Mouse (Mus musculus) spleen, adult 12 weeks (tissue): ENCODE results near the gene Dnaaf2.
"Not testable (repeated sequence)": the region's sequence is repeated elsewhere in the genome, so short reads cannot be mapped to it uniquely, and the experiment has no call there.

Experiments used
- DNase-seq: peaks from one replicate; pipeline ENCODE4 v3.0.0; 2022; ENCODE audit warnings: low spot score

Dnaaf2 gene

DNA sequence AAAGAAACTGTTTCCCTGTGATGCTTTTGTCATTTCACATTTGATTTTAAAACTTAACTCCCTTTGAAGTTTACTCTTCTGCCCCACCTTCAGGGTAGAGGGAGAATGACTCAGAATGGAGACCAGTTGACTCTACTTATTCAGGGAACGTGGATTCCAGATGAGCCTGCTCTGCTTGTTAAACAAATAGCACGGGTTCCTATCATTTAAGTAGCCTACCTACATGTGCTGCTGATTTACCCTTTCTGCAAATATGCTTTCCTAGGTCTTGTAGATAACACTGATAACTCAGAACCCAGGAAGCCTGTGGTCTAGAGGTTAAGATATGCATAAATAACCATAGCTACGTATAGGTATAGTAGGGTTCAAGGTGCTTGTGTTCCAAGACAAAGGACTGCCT, 33.3 kb downstream of the Dnaaf2 start:
- DNase-seq, result no peak

DNA sequence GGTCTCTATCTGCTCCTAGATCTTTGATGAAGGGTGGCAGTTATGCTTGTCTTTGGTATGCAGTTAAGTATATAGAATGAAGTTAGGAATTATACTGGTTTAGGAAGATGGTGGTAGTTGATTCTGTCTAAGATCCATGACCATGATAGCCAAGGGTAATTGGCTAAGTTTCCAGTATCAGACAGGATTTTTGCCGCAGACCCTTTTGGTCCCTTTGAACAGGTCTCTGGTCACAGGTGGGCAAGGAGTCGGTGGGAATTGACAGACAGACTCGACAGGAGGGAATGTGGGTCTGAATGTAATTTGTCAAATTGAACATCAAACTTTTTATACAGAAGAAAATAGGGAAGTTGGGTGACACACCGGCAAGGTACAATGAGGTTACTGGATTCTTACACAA, 34.6 kb downstream of the Dnaaf2 start:
- not testable (repeated sequence) for DNase-seq

DNA sequence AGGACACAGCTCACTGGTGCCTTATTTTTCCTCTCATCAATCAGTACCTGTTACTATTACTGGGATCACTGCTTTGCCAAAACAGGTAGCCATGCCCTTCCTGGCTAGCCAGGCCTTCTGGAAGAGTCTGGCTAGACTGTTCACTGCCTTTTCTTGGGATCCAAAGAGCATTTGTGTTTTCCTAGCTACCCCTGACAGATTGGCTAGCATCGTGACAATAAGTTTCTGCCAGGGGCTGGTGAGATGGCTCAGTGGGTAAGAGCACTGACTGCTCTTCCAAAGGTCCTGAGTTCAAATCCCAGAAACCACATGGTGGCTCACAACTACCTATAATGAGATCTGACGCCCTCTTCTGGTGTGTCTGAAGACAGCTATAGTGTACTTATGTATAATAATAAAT, 37.6 kb downstream of the Dnaaf2 start:
- not testable (repeated sequence) for DNase-seq

DNA sequence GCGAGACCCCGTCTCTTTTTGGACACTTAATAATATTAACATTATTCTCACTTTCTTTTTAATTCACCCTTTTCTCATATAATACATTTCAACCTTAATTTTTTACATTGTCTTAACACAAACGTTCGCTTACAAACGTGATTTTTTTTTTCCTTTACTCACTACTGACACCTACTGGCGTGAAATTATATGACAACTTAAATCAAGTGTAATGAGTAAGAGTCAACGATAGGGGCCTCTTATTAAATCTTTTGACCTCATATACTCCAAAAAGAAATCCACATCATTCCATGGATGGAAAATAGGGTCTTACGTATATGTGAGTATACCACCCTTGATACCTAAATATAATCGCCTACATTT, 38.7 kb downstream of the Dnaaf2 start:
- DNase-seq, result no peak

DNA sequence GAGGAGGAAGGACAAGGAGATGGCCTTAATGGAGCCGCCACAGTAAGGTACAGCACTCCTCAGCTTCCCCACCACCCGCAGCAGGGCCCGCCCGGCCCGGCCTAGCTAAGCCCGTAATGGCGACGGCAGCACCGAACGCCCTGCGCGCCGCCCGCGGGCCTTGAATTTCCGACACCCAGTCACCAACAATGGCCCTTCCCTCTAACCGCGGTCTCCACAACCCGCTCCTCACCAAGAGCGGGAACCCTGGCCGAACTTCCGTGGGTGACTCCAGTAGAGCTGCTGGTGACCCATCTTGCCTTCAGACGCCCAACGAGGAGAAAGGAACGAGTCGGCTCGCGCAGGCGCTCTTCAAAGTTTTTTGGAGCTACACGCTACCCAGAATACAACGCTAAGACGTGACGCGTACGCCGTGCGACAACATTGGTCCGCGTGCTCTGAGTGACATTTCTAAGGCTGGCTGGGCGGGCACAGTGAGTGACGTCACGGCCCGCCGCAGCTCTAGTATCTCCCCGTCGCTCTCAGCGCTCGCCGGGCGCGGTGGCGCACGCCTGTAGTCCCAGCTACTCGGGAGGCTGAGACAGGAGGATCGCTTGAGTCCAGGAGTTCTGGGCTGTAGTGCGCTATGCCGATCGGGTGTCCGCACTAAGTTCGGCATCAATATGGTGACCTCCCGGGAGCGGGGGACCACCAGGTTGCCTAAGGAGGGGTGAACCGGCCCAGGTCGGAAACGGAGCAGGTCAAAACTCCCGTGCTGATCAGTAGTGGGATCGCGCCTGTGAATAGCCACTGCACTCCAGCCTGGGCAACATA, 39.3 kb downstream of the Dnaaf2 start, which contains the start of gene Rps29:
Gene Rps29, minus strand, starts transcription at position 422 of the 813 bp plus-strand sequence.
- DNase-seq, result peak; percentile 97

DNA sequence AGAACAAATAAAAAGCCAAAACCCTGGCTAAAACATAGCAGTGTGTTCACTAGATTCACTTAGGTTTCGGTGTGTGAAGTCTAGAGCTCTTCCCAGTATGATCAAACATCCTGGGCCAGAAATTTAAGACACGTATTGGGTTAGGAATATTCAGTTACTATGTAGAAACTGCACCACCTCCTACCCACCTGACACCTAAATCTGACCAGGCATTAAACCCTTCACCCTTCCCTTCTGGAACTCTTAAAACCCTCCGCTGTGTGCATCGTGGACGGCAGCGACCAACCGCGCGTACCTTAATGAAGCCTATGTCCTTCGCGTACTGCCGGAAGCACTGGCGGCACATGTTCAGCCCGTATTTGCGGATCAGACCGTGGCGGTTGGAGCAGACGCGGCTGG, 39.9 kb downstream of the Dnaaf2 start:
- no peak for DNase-seq

DNA sequence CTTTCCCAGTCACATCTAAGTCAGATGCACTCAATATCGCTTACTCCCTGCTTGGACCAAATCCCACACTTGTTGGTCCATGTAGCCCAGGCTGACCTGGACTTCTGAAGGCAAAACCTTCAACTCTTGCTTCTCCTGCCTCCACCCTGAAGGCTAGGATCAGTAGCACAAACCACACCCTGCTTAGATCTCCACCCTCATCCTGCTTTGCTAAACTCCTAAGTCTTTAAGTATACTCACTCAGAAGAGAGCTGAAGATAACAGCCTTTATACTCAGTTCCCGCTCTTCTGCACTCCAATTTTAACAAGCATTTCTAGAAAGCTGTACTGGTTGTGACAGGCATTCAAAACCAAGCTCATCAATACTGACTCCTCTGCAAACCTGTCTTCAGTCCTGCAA, 41.1 kb downstream of the Dnaaf2 start:
- DNase-seq, result no peak

DNA sequence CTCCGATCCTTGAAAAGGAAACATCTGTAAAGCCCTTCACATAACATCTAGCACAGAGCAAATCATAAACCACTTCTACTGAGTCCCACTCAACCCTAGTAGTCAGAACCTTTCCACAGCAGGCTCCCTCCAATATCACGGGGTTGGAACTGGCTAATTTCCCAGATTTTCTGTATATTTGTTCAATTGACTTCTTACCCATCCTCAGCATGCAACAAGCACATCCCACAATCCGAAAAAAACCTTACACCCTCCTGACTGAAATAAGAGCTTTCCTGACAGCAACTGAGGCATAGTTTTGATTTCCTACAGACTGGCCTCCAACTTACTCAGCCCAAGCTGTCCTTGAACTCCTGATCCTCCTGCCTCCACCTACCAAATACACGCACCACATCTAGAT, 41.8 kb downstream of the Dnaaf2 start:
- DNase-seq, result no peak

DNA sequence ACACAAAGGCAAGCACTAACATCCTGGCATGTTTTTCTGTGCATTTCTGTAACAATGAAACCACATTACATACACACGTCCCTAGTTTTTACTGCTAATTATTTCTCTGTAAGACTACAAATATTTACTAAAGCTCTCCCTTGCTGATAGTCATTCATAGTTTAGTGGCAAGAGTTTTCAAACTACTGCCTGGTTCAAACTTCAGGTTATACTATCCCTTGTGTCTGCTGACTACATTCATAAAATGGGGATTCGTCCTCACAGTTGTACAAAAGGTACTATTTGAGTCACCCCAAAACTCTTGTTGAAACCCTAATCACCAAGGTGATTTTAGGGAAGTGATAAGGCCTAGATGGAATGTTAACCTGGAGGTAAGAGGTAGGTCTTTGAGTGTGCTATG, 42.3 kb downstream of the Dnaaf2 start:
- DNase-seq, result no peak

DNA sequence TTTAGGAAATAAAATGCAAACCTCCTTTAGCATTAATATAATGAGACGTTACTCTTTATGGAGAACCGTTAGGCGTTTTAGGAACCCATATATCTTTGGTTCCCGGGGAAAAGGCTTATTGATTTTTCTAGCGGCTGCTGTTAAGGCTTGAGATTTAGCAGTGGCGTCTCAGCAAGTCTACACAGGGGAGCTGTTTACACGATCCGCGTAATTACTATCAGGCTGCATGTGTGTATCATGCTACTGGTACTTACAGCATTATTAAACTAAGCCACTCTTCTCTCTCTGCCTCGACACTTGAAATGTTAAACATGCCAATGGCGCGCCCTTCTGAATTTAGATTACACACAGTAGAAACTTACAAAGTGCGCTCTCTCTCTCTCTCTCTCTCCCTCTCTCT, 48.2 kb downstream of the Dnaaf2 start:
- DNase-seq, result no peak

DNA sequence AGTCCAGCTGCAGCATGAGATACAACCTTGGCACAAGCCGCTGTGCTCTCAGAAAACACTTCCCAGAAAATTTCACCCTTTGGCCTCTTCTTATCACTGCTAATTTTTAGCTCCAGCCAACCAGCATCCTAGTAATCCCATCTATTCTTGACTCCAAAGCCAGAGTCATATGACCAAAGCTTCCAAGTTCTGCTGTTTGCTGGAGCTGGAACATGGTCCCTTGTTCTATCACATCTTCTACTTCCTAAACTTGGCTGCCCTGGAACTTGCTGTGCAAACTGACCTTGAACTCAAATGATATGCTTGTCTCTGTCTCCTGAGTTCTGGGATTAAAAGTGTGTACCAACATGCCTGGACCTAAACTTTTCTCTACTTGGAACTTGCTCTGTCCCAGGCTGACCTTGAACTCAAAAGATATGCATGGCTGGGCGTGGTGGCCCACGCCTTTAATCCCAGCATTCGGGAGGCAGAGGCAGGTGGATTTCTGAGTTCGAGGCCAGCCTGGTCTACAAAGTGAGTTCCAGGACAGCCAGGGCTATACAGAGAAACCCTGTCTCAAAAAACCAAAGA, 51.0 kb downstream of the Dnaaf2 start:
- DNase-seq, result no peak

DNA sequence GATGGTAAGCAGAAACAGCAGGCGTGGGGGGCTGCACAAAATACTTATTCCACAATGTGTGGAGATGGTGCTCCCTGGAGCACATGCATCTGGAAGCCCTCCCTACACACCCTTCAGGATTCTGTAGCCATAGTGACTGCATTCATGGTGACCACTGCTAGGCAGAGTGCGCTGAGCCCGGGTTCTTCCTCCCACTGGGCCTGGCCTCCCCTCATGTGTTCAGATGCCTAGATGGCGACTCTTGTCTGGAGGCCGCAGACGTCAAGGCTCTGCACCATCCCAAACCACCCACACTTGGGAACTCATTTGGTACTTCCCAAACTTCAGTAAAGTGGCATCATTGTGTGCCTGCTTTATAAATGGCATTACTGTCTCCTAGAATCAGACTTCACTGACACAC, 54.8 kb downstream of the Dnaaf2 start:
- no peak for DNase-seq

DNA sequence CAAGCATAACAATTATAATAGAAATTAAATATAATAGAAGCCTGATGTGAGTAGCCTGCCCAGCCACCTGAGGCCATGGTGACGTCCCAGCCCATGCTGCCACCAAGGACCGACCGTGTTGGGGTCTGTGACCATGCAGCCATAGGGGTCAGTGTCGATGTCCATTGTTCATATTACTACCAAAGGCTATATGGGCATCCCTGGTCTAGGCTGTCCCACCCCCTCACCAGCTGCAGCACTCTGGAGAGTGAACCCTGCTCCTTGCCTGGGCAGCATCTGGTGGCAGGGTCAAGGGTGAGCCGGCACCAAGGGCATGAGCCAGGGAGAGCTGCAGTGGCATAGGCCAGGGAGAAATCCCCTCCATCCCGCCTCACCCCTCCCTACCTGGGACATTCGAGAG, 58.4 kb downstream of the Dnaaf2 start:
- no peak for DNase-seq

DNA sequence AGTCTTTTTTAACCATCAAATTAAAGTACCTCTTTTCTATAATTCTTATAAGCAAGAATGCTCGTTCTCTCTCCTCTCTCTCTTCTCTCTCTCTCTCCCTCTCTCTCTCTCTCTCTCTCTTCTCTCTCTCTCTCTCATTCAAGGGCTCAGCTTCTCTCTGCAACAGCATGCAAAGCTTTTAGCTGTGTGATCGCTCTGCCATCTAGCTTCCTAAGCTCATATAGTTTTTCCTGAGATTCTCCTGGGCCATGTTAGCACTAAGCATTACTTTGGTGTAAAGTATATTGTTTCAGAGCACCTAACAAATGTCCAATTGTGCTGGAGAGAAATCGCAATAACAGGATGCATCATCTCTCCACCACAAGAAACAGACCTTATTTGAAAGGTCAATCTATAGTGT, 59.0 kb downstream of the Dnaaf2 start:
- DNase-seq, result no peak
